9 mouse cellular contexts compared by ENCODE assay signal in the genomic region with DNA sequence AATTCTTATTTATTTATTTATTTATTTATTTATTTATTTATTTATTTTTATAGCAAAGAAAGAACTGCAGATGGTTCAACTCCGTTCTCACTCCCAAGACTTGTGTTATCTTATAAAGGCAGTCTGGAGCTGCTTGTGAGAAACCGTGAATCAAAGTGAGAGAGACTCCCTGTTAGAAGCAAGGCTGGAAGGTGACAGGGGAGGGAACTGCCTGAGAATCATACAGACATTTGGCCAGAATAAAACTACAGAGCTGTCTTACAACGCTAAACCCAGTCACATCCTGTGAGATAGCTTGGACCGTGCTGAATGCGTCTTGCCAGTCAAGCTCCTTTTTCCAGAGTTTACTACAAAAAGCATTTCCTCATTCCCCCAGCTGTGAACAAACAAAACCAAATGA. TPM values are rescaled to one million over a fixed set of nuclear protein-coding genes. Genes with fewer than 3 reads are reported as not detected.
DNase-seq lines count a peak whose midpoint lies in the region; ATAC-seq and TF ChIP-seq lines count a peak whose summit lies in the region.
"Had no signal": no experiment of that assay in that cellular context is flagged by ENCODE, and none has a peak within 500 bp of the region (broad histone marks: within the 10 kb centered on the region; RNA-seq: fewer than 3 reads in every experiment).

No protein-coding gene starts in this region.

- 0 out of 2 replicates have a peak overlapping the region, but pooled peaks have one; percentile 7 for H3K4me2 ChIP-seq in kidney, embryonic 16.5 days (replicated peaks; ENCODE audit: low read depth, low read length)
- H3K4me2 ChIP-seq in limb, embryonic 15.5 days: peak overlapping the region; percentile 15; the same call in 1 of the 2 replicates
- H3K4me2 ChIP-seq: midbrain, embryonic 12.5 days had no signal

- DNase-seq in kidney, postnatal 14 days: no peak
- DNase-seq in NIH3T3 (ENCODE audit: low read depth): peak; percentile 55
- DNase-seq in cerebellum, adult 11 months: no peak
- DNase-seq in right cerebral cortex, postnatal 14 days: no peak

- H3K36me3 ChIP-seq in kidney, embryonic 16.5 days (ENCODE audit: insufficient read depth, low read length): no peaks in the 10 kb centered on the region
- no peaks in the 10 kb centered on the region for H3K36me3 ChIP-seq in limb, embryonic 15.5 days
- H3K36me3 ChIP-seq: midbrain, embryonic 12.5 days had no signal

- TF ChIP-seq CTCF in embryonic fibroblast, embryonic 13.5 days (IDR thresholded peaks at IDR 0.05; ENCODE audit: borderline replicate concordance, insufficient read depth, low read length): no peak

- H3K27ac ChIP-seq in kidney, embryonic 16.5 days (ENCODE audit: low read length): peak overlapping the region; percentile 69
- peak overlapping the region; percentile 99 for H3K27ac ChIP-seq in embryonic fibroblast, embryonic 13.5 days (ENCODE audit: insufficient read depth, low read length)
- H3K27ac ChIP-seq in limb, embryonic 15.5 days: peak overlapping the region; percentile 95
- H3K27ac ChIP-seq: midbrain, embryonic 12.5 days had no signal

- no peaks in the 10 kb centered on the region for H3K9me3 ChIP-seq in kidney, embryonic 16.5 days (ENCODE audit: low read length)
- H3K9me3 ChIP-seq in limb, embryonic 15.5 days: no peaks in the 10 kb centered on the region
- H3K9me3 ChIP-seq: midbrain, embryonic 12.5 days had no signal

- H3K4me3 ChIP-seq in kidney, embryonic 16.5 days (ENCODE audit: low read length): no peak overlapping the region
- no peak overlapping the region for H3K4me3 ChIP-seq in embryonic fibroblast, embryonic 13.5 days (ENCODE audit: insufficient read depth, low read length)
- H3K4me3 ChIP-seq in limb, embryonic 15.5 days: no peak overlapping the region
- H3K4me3 ChIP-seq: midbrain, embryonic 12.5 days had no signal

- peak; percentile 46 for TF ChIP-seq POLR2A in embryonic fibroblast, embryonic 13.5 days (IDR thresholded peaks at IDR 0.05; ENCODE audit: low read depth, low read length)

- H3K4me1 ChIP-seq in kidney, embryonic 16.5 days (ENCODE audit: insufficient read depth, low read length): peaks cover 35% of the 10 kb centered on the region
- H3K4me1 ChIP-seq in embryonic fibroblast, embryonic 13.5 days (ENCODE audit: control insufficient read depth, insufficient read depth, low read length): peaks cover 23% of the 10 kb centered on the region
- H3K4me1 ChIP-seq in limb, embryonic 15.5 days: peaks cover 48% of the 10 kb centered on the region

- no peak overlapping the region for H3K9ac ChIP-seq in kidney, embryonic 16.5 days (replicated peaks; ENCODE audit: low read length)
- no peak overlapping the region for H3K9ac ChIP-seq in limb, embryonic 15.5 days
- H3K9ac ChIP-seq: midbrain, embryonic 12.5 days had no signal

- H3K27me3 ChIP-seq in kidney, embryonic 16.5 days (ENCODE audit: insufficient read depth, low read length): no peaks in the 10 kb centered on the region
- no peaks in the 10 kb centered on the region for H3K27me3 ChIP-seq in limb, embryonic 15.5 days
- H3K27me3 ChIP-seq: midbrain, embryonic 12.5 days; Patski had no signal

- ATAC-seq in kidney, embryonic 16.5 days (ENCODE audit: low FRiP score, low TSS enrichment): no peak; the same call in 1 of the 2 replicates
- no peak for ATAC-seq in limb, embryonic 15.5 days (ENCODE audit: insufficient number of reproducible peaks, low FRiP score, low TSS enrichment, low read depth)

- WGBS in kidney, embryonic 16.5 days: 46% methylated on average over 5 of the region's 5 CpGs
- 35% methylated on average over 5 of the region's 5 CpGs for WGBS in limb, embryonic 15.5 days

RNA-seq across cellular contexts. Expression of gene 4930558K02Rik, which starts 59.0 kb away (rescaled TPM):
- polyA plus RNA-seq in kidney, embryonic 16.5 days (2015; fragmentation: Nextera tagmentation; extraction: Ambion mirVana): not detected in 2 replicates
- polyA plus RNA-seq in embryonic fibroblast, embryonic 13.5 days (2011; ENCODE audit: insufficient read length, low read depth, missing spikeins): not detected in 2 replicates
- polyA plus RNA-seq in limb, embryonic 15.5 days (2015; fragmentation: Nextera tagmentation; extraction: Ambion mirVana): not detected in 2 replicates
- polyA plus RNA-seq: midbrain, embryonic 12.5 days; Patski had no signal
